Mouse (Mus musculus) lung, postnatal 0 days (tissue): ENCODE measurements around the gene Lrrn1.

Experiments used
- CTCF ChIP-seq: IDR thresholded peaks from 2 replicates; pipeline ENCODE4 v1.5.1; 2016; ENCODE audit warnings: antibody characterized with exemption, mild to moderate bottlenecking
- EP300 ChIP-seq: IDR thresholded peaks from 2 replicates; pipeline ENCODE4 v1.6.1; 2016; ENCODE audit warnings: antibody characterized with exemption, mild to moderate bottlenecking, control low read depth

GRCm38 (mm10) chr6:107575405-107575804 lies 45.8 kb downstream of the Lrrn1 start:
- no peak for TF ChIP-seq CTCF
- TF ChIP-seq EP300: no peak
